Mouse (Mus musculus): ENCODE data around the gene Vsig8.

DNA sequence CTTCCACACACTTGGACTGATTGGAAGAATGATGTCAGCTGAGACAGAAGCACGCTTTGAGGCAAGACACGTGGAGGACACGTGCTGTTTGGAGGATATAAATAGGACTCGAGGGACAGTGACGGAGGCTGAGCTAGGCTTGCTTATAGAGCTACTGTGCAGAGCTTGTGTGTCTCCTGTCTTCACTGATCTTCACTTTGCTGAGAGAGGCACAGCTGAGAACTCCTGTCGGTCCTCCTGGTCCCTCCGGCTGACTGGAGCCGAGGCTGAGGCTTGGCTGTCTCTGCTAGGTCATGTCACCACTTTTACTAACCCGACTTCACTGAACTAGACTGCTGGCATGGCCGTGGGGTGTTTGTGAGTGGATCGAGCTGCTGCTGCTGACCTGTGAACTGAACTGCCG lies 32.0 kb upstream of the Vsig8 start:
- TF ChIP-seq POLR2A (IDR thresholded peaks at IDR 0.05; ENCODE audit: insufficient read depth, low read depth, low read length), result no peak
- no peak for TF ChIP-seq CTCF (IDR thresholded peaks at IDR 0.05; ENCODE audit: insufficient read depth, low read depth, low read length)

All from olfactory bulb, adult 2 months (tissue).